ENCODE assay signal across 12 mouse cellular contexts in genomic region chr1:91444841-91445830, GRCm38 (mm10). TPM values are rescaled to one million over a fixed set of nuclear protein-coding genes. Genes with fewer than 3 reads are reported as not detected.
DNase-seq lines count a peak whose midpoint lies in the region; ATAC-seq and TF ChIP-seq lines count a peak whose summit lies in the region.
"Had no signal": no experiment of that assay in that cellular context is flagged by ENCODE, and none has a peak within 500 bp of the region (broad histone marks: within the 10 kb centered on the region; RNA-seq: fewer than 3 reads in every experiment).

No protein-coding gene starts in this region.

- H3K9me3 ChIP-seq in kidney, postnatal 0 days (replicated peaks; ENCODE audit: low read length) = no peaks in the 10 kb centered on the region
- H3K9me3 ChIP-seq: embryonic facial prominence, embryonic 13.5 days; hindbrain, embryonic 15.5 days had no signal

- DNase-seq in gastrocnemius, adult 18-20 months (ENCODE audit: low spot score) = peak; percentile 53
- DNase-seq in gastrocnemius, postnatal 10 days = no peak
- DNase-seq in kidney, postnatal 0 days (ENCODE audit: low spot score) = no peak
- no peak for DNase-seq in kidney, adult 9 months
- peak; percentile 29 to 49 for DNase-seq in right cerebral cortex, adult 2 months (ENCODE audit: low spot score in 2 of 2)
- no peak for DNase-seq in right cerebral cortex, postnatal 25 days
- DNase-seq in telencephalon, adult 2 months (ENCODE audit: low read depth, low spot score) = peak; percentile 49
- DNase-seq: cerebellum, adult 11-12 months; thymus, adult 18-20 months had no signal

- H3K4me1 ChIP-seq in kidney, postnatal 0 days (replicated peaks; ENCODE audit: insufficient read depth, low read length) = 0 out of 2 replicates have a peak, but pooled peaks cover 3% of the 10 kb centered on the region
- H3K4me1 ChIP-seq: embryonic facial prominence, embryonic 13.5 days; hindbrain, embryonic 15.5 days had no signal

- H3K27ac ChIP-seq in kidney, postnatal 0 days = peak overlapping the region; percentile 77
- H3K27ac ChIP-seq: embryonic facial prominence, embryonic 13.5 days; hindbrain, embryonic 15.5 days had no signal

- TF ChIP-seq CTCF in kidney, postnatal 0 days (IDR thresholded peaks at IDR 0.05; ENCODE audit: low read depth) = no peak

- no peak overlapping the region for H3K4me3 ChIP-seq in kidney, postnatal 0 days (replicated peaks; ENCODE audit: low read depth, low read length)
- H3K4me3 ChIP-seq: embryonic facial prominence, embryonic 13.5 days; hindbrain, embryonic 15.5 days had no signal

- peaks cover 17% of the 10 kb centered on the region; the same call in 1 of the 2 replicates for H3K36me3 ChIP-seq in kidney, postnatal 0 days (ENCODE audit: insufficient read depth, low read length)

- H3K27me3 ChIP-seq in kidney, postnatal 0 days (ENCODE audit: insufficient read depth, low read length) = no peaks in the 10 kb centered on the region
- H3K27me3 ChIP-seq: embryonic facial prominence, embryonic 13.5 days; hindbrain, embryonic 15.5 days had no signal

- no peak for ATAC-seq in kidney, postnatal 0 days (replicated peaks; ENCODE audit: low FRiP score, low read depth)
- no peak for ATAC-seq in monocyte, adult 5-6 weeks (replicated peaks; ENCODE audit: insufficient number of reproducible peaks, low FRiP score, low TSS enrichment, poor library complexity, severe bottlenecking)

- no peak overlapping the region for H3K4me2 ChIP-seq in kidney, postnatal 0 days (ENCODE audit: low read length)
- H3K4me2 ChIP-seq: embryonic facial prominence, embryonic 13.5 days; hindbrain, embryonic 15.5 days had no signal

- no peak overlapping the region for H3K9ac ChIP-seq in kidney, postnatal 0 days (ENCODE audit: low read depth, low read length)
- H3K9ac ChIP-seq: embryonic facial prominence, embryonic 13.5 days; hindbrain, embryonic 15.5 days had no signal

- 84% methylated on average over 17 of the region's 17 CpGs for WGBS in kidney, postnatal 0 days

RNA-seq across cellular contexts. Expression of gene Per2, which starts 14.0 kb away (rescaled TPM):
- total RNA-seq in gastrocnemius, adult 18-20 months (2021) = 1 to 10 TPM; 2.3 to 3.0 TPM
- total RNA-seq in gastrocnemius, postnatal 10 days (2021) = 1 to 10 TPM; 4.9 to 6.8 TPM
- 2.3 and 2.7 TPM in 2 replicates for polyA plus RNA-seq in kidney, postnatal 0 days (2015; fragmentation: Nextera tagmentation; extraction: Ambion mirVana)
- total RNA-seq in monocyte, adult 5-6 weeks (2017) = 2.8 to 12.0 TPM (median 3.1 TPM) in 3 replicates

RNA-seq across cellular contexts. Expression of gene Hes6, which starts 31.3 kb away (rescaled TPM):
- 1 to 10 TPM; 6.0 to 6.4 TPM for total RNA-seq in gastrocnemius, adult 18-20 months (2021)
- total RNA-seq in gastrocnemius, postnatal 10 days (2021) = 10 to 100 TPM; 19.8 to 21.4 TPM
- 60.6 and 62.2 TPM in 2 replicates for polyA plus RNA-seq in kidney, postnatal 0 days (2015; fragmentation: Nextera tagmentation; extraction: Ambion mirVana)
- total RNA-seq in monocyte, adult 5-6 weeks (2017) = 11.5 to 23.5 TPM (median 13.5 TPM) in 3 replicates

RNA-seq across cellular contexts. Expression of gene Ilkap, which starts 46.5 kb away (rescaled TPM):
- total RNA-seq in gastrocnemius, adult 18-20 months (2021) = 10 to 100 TPM; 35.4 to 40.1 TPM
- 10 to 100 TPM; 48.2 to 49.3 TPM for total RNA-seq in gastrocnemius, postnatal 10 days (2021)
- 91.0 and 99.8 TPM in 2 replicates for polyA plus RNA-seq in kidney, postnatal 0 days (2015; fragmentation: Nextera tagmentation; extraction: Ambion mirVana)
- total RNA-seq in monocyte, adult 5-6 weeks (2017) = 133 to 179 TPM (median 136 TPM) in 3 replicates

RNA-seq across cellular contexts. Expression of gene Traf3ip1, which starts 49.3 kb away (rescaled TPM):
- 1 to 10 TPM; 3.0 to 4.1 TPM for total RNA-seq in gastrocnemius, adult 18-20 months (2021)
- total RNA-seq in gastrocnemius, postnatal 10 days (2021) = 1 to 10 TPM; 3.4 to 3.8 TPM
- 6.3 and 6.5 TPM in 2 replicates for polyA plus RNA-seq in kidney, postnatal 0 days (2015; fragmentation: Nextera tagmentation; extraction: Ambion mirVana)
- 4.4 to 6.2 TPM (median 5.6 TPM) in 3 replicates for total RNA-seq in monocyte, adult 5-6 weeks (2017)

Comparison
In these comparisons a context has a peak if more than half of its experiments do, and no peak if none do; other contexts are left out.
1. DNase-seq: peak in gastrocnemius, adult 18-20 months (single experiment), right cerebral cortex, adult 2 months (2 of 2) and telencephalon, adult 2 months (single experiment); none in gastrocnemius, postnatal 10 days (single experiment), kidney, postnatal 0 days (single experiment), kidney, adult 9 months (single experiment) and right cerebral cortex, postnatal 25 days (single experiment).